Mouse (Mus musculus) olfactory bulb, adult 2 months (tissue): Measurements from ENCODE around the gene Sipa1. TPM values are rescaled to one million over a fixed set of nuclear protein-coding genes. Genes with fewer than 3 reads are reported as not detected.

Source experiments
- H3K27ac ChIP-seq: fragments of 200-500 bp; 2 replicates; pipeline ENCODE4 v1.5.1; 2012; ENCODE audit warnings: low read depth, low read length; ENCODE audit not compliant: insufficient read depth
- H3K4me1 ChIP-seq: fragments of 200-500 bp; 2 replicates; pipeline ENCODE4 v1.6.1; 2012; ENCODE audit warnings: low read length; ENCODE audit not compliant: control insufficient read depth, insufficient read depth
- H3K4me3 ChIP-seq: fragments of 200-500 bp; 2 replicates; pipeline ENCODE4 v1.5.1; 2012; ENCODE audit warnings: mild to moderate bottlenecking, low read depth, low read length, moderate library complexity; ENCODE audit not compliant: insufficient read depth
- CTCF ChIP-seq: fragments of 200-500 bp; IDR thresholded peaks from 2 replicates; pipeline ENCODE4 v1.5.1; 2012; ENCODE audit warnings: low read depth, mild to moderate bottlenecking, low read length, moderate library complexity; ENCODE audit not compliant: insufficient read depth
- POLR2A ChIP-seq: fragments of 200-500 bp; IDR thresholded peaks from 2 replicates; pipeline ENCODE4 v1.6.1; 2012; ENCODE audit warnings: mild to moderate bottlenecking, low read depth, low read length, moderate library complexity; ENCODE audit not compliant: insufficient read depth
- WGBS: fragments of 180-500 bp; shearing (Covaris S2); methylation state at CpG from one replicate; pipeline ENCODE4 v1.1.7; 2018; 5-methylcytosine and 5-hydroxymethylcytosine counted together
- polyA plus RNA-seq: library from polyadenylated mRNA; stranded (reverse); fragments of >200 nt; gene quantifications from 2 replicates; pipeline ENCODE4 v1.2.4, GENCODE M21; 2012; ENCODE audit warnings: low replicate concordance; ENCODE audit not compliant: missing spikeins, insufficient read depth, insufficient read length

Gene Sipa1
- polyA plus RNA-seq, 1 experiment: not detected

DNA sequence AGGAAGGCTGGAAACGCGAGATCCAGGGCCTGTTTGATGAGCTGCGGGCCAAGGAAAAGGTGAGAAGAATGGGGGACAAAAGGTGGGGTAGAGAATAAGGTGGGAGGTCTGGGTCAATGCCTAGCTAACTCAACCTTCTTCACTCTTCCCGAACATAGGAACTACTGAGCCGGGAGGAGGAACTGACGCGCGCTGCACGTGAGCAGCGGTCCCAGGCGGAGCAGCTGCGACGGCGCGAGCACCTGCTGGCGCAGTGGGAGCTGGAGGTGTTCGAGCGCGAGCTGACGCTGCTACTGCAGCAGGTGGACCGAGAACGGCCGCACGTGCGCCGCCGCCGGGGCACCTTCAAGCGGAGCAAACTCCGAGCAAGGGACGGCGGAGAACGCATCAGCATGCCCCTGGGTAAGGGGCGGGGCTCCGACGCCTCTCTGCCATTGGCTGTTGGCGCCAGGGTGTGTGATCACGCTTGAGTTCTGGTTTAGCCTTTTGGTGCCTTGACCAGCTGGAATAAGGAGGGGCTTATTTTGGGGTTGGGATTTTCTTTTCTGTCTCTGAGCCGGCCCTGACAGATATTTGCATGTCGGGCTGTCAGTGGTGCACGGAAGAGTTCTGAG is 32.4 kb upstream of the Sipa1 start:
- TF ChIP-seq POLR2A (no peak), CTCF (no peak)
- 48% methylated on average over 41 of the region's 41 CpGs for WGBS
- Histone ChIP-seq H3K4me1 (peaks cover 28% of the 10 kb centered on the region), H3K4me3 (no peak overlapping the region), H3K27ac (no peak overlapping the region)

DNA sequence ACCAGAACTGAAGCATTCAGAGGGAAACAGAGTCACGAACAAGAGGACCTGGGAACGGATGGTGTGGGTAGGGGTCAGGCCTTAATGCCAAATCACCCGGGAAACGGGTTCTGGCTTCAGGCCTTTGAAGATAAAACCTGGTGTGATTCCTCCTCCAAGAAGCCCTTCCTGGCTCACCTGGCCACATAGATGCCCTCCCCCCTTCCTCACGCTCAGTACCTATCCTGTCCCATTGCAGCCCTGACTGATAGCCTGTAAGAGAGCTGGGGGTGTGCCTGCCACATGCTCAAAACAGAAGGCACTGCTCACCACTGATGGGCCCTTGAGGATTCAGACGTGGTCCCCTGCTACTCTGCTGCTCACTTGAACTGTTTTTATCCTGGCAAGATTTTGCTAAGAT is 30.3 kb upstream of the Sipa1 start:
- 77% methylated on average over 6 of the region's 6 CpGs for WGBS
- TF ChIP-seq CTCF (no peak), POLR2A (no peak)

GRCm38 (mm10) chr19:5692913-5693396 is 29.4 kb upstream of the Sipa1 start:
- H3K27ac ChIP-seq: peak overlapping the region; percentile 49
- peak overlapping the region; percentile 2; the same call in 1 of the 2 replicates for H3K4me3 ChIP-seq
- TF ChIP-seq CTCF (no peak), POLR2A (no peak)
- H3K4me1 ChIP-seq: peaks cover 39% of the 10 kb centered on the region
- 49% methylated on average over 10 of the region's 10 CpGs for WGBS

More for the DNA sequence above, 30.3 kb upstream of the Sipa1 start:
- no peak overlapping the region for H3K4me3 ChIP-seq
- peaks cover 38% of the 10 kb centered on the region for H3K4me1 ChIP-seq
- no peak overlapping the region for H3K27ac ChIP-seq

- H3K4me1 ChIP-seq: peaks cover 44% of the 10 kb centered on the region
- 32% methylated on average over 10 of the region's 10 CpGs for WGBS
- TF ChIP-seq CTCF (no peak), POLR2A (no peak)
- peak overlapping the region; percentile 49 for H3K27ac ChIP-seq
- peak overlapping the region; percentile 22 for H3K4me3 ChIP-seq
Measured at GRCm38 (mm10) chr19:5692086-5692912, 28.8 kb upstream of the Sipa1 start.

GRCm38 (mm10) chr19:5691601-5692000 is 28.1 kb upstream of the Sipa1 start:
- 65% methylated on average over 5 of the region's 5 CpGs for WGBS
- H3K4me3 ChIP-seq: peak overlapping the region; percentile 87; the same call in 1 of the 2 replicates

GRCm38 (mm10) chr19:5690343-5690735 is 26.8 kb upstream of the Sipa1 start:
- TF ChIP-seq CTCF: no peak
- no peak for TF ChIP-seq POLR2A
- Histone ChIP-seq H3K27ac (no peak overlapping the region), H3K4me1 (peaks cover 47% of the 10 kb centered on the region), H3K4me3 (peak overlapping the region; percentile 87)
- 55% methylated on average over 15 of the region's 15 CpGs for WGBS

More at GRCm38 (mm10) chr19:5691601-5692000, 28.1 kb upstream of the Sipa1 start:
- Histone ChIP-seq H3K4me1 (peaks cover 47% of the 10 kb centered on the region), H3K27ac (peak overlapping the region; percentile 23; the same call in 1 of the 2 replicates)
- TF ChIP-seq CTCF: no peak
- no peak for TF ChIP-seq POLR2A

DNA sequence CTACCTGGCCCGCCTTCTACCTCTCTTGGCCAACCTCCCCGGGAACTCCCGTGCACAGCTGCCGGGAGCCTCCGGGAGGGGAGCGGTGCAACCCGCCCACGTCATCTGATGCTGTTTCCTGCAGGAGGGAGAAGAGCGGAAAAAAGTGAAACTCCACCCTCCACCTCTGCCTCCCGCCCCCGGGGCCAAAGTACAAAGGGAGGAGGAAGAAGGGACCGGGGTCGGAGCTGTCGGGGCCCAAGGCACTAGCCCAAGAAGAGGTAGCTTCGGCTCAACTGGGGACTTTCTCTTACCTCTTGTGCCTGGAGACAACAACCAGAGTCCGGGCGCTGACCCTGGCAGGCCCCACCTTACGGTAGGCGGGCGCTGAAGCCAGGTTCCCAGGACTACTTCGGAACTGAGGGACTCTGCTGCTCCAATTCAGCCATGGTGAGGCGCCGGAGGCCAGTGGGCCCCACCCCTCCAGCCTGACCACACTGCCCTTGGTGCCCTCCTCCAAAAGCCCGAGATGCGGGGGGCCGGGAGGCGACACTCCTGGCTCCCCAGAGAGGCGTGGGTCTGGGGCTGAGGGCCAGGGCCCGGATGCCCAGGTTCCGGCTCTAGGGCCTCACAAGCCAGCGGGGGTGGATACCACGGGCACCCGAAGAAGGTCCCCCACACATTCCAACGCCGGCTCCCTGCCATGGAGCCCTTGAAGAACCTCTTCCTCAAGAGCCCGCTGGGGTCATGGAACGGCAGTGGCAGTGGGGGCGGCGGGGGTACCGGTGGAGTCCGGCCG is 26.2 kb upstream of the Sipa1 start:
- WGBS: 8% methylated on average over 42 of the region's 42 CpGs
- peak overlapping the region; percentile 68 for H3K27ac ChIP-seq
- H3K4me3 ChIP-seq: peak overlapping the region; percentile 87
- H3K4me1 ChIP-seq: peaks cover 47% of the 10 kb centered on the region
- TF ChIP-seq CTCF (no peak), POLR2A (peak; percentile 42; the same call in 1 of the 2 replicates)

DNA sequence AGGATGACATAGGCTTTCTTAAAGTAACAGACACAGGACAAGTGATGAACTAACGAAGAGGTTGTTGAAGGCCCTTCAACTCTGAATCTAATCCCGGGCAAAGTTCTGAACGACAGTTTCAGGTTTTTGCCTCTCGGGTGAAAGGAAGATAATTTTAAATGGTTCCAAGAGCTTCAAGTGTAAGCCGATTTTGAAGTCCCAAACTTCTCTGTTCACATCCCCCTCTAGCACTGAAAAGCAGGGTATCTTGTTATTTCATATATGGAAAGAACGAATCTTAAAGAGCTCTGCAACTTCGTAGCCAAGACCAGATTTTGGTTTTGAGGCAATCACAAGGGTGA is 25.6 kb upstream of the Sipa1 start:
- Histone ChIP-seq H3K4me1 (peaks cover 47% of the 10 kb centered on the region), H3K27ac (peak overlapping the region; percentile 68), H3K4me3 (peak overlapping the region; percentile 87)
- no peak for TF ChIP-seq POLR2A
- no peak for TF ChIP-seq CTCF
- WGBS: under 1% methylated on average over 7 of the region's 7 CpGs
